Mouse (Mus musculus): ENCODE data around the gene Ahctf1. TPM values are rescaled to one million over a fixed set of nuclear protein-coding genes. Genes with fewer than 3 reads are reported as not detected.

Gene Ahctf1
- polyA plus RNA-seq, 1 experiment from 2014 or later, result 9.2 TPM

- H3K27ac ChIP-seq (ENCODE audit: low read depth), result no peak overlapping the region
- no peak for DNase-seq
- ATAC-seq, result no peak
- TF ChIP-seq CTCF (IDR thresholded peaks at IDR 0.05; ENCODE audit: low read depth) (no peak), EP300 (IDR thresholded peaks at IDR 0.05; ENCODE audit: low read depth) (no peak)
- no peak overlapping the region for H3K4me2 ChIP-seq (ENCODE audit: low read depth, low read length)
- H3K36me3 ChIP-seq (replicated peaks; ENCODE audit: insufficient read depth, low read length), result peaks cover 73% of the 10 kb centered on the region
- H3K27me3 ChIP-seq (ENCODE audit: insufficient read depth, low read length), result no peaks in the 10 kb centered on the region
- 48% methylated on average over 4 of the region's 4 CpGs for WGBS (ENCODE audit: insufficient replicate concordance)
- H3K4me1 ChIP-seq (ENCODE audit: insufficient read depth), result no peaks in the 10 kb centered on the region
- no peaks in the 10 kb centered on the region for H3K9me3 ChIP-seq (ENCODE audit: low read length)
- H3K9ac ChIP-seq (replicated peaks), result no peak overlapping the region
- H3K4me3 ChIP-seq (ENCODE audit: low read depth, low read length), result no peak overlapping the region
These were observed 16.2 kb downstream of the Ahctf1 start for GRCm38 (mm10) chr1:179787281-179787680.

- no peaks in the 10 kb centered on the region for H3K27me3 ChIP-seq (ENCODE audit: insufficient read depth, low read length)
- no peaks in the 10 kb centered on the region for H3K4me1 ChIP-seq (ENCODE audit: insufficient read depth)
- ATAC-seq (no peak), DNase-seq (no peak)
- no peak overlapping the region for H3K9ac ChIP-seq (replicated peaks)
- no peaks in the 10 kb centered on the region for H3K9me3 ChIP-seq (ENCODE audit: low read length)
- WGBS (ENCODE audit: insufficient replicate concordance), result 81% methylated on average over 5 of the region's 5 CpGs
- no peak overlapping the region for H3K4me2 ChIP-seq (ENCODE audit: low read depth, low read length)
- H3K36me3 ChIP-seq (replicated peaks; ENCODE audit: insufficient read depth, low read length), result peaks cover 75% of the 10 kb centered on the region
- no peak overlapping the region for H3K27ac ChIP-seq (ENCODE audit: low read depth)
- TF ChIP-seq CTCF (IDR thresholded peaks at IDR 0.05; ENCODE audit: low read depth), result no peak
- TF ChIP-seq EP300 (IDR thresholded peaks at IDR 0.05; ENCODE audit: low read depth), result no peak
- no peak overlapping the region for H3K4me3 ChIP-seq (ENCODE audit: low read depth, low read length)
These were observed 18.0 kb downstream of the Ahctf1 start for GRCm38 (mm10) chr1:179785502-179785901.

- H3K9me3 ChIP-seq (ENCODE audit: low read length), result no peaks in the 10 kb centered on the region
- H3K36me3 ChIP-seq (replicated peaks; ENCODE audit: insufficient read depth, low read length), result peaks cover 80% of the 10 kb centered on the region
- no peaks in the 10 kb centered on the region for H3K27me3 ChIP-seq (ENCODE audit: insufficient read depth, low read length)
- ATAC-seq (no peak), DNase-seq (no peak)
- WGBS (ENCODE audit: insufficient replicate concordance), result 87% methylated on average over 4 of the region's 4 CpGs
- no peak for TF ChIP-seq EP300 (IDR thresholded peaks at IDR 0.05; ENCODE audit: low read depth)
- TF ChIP-seq CTCF (IDR thresholded peaks at IDR 0.05; ENCODE audit: low read depth), result no peak
- no peak overlapping the region for H3K4me2 ChIP-seq (ENCODE audit: low read depth, low read length)
- no peak overlapping the region for H3K27ac ChIP-seq (ENCODE audit: low read depth)
- H3K4me3 ChIP-seq (ENCODE audit: low read depth, low read length), result no peak overlapping the region
- H3K9ac ChIP-seq (replicated peaks), result no peak overlapping the region
- no peaks in the 10 kb centered on the region for H3K4me1 ChIP-seq (ENCODE audit: insufficient read depth)
These were observed 19.4 kb downstream of the Ahctf1 start for GRCm38 (mm10) chr1:179784098-179784497.

- no peak overlapping the region for H3K27ac ChIP-seq (ENCODE audit: low read depth)
- 90% methylated on average over 8 of the region's 8 CpGs for WGBS (ENCODE audit: insufficient replicate concordance)
- ATAC-seq (no peak), DNase-seq (no peak)
- no peak overlapping the region for H3K4me2 ChIP-seq (ENCODE audit: low read depth, low read length)
- H3K4me3 ChIP-seq (ENCODE audit: low read depth, low read length), result no peak overlapping the region
- H3K9me3 ChIP-seq (ENCODE audit: low read length), result no peaks in the 10 kb centered on the region
- H3K4me1 ChIP-seq (ENCODE audit: insufficient read depth), result no peaks in the 10 kb centered on the region
- no peaks in the 10 kb centered on the region for H3K27me3 ChIP-seq (ENCODE audit: insufficient read depth, low read length)
- peaks cover 84% of the 10 kb centered on the region for H3K36me3 ChIP-seq (replicated peaks; ENCODE audit: insufficient read depth, low read length)
- no peak for TF ChIP-seq EP300 (IDR thresholded peaks at IDR 0.05; ENCODE audit: low read depth)
- no peak for TF ChIP-seq CTCF (IDR thresholded peaks at IDR 0.05; ENCODE audit: low read depth)
- no peak overlapping the region for H3K9ac ChIP-seq (replicated peaks)
These were observed 26.6 kb downstream of the Ahctf1 start for GRCm38 (mm10) chr1:179776831-179777230.

GRCm38 (mm10) chr1:179760553-179760952, 42.9 kb downstream of the Ahctf1 start:
- H3K4me1 ChIP-seq (ENCODE audit: insufficient read depth), result no peaks in the 10 kb centered on the region
- no peak for DNase-seq
- H3K9me3 ChIP-seq (ENCODE audit: low read length), result no peaks in the 10 kb centered on the region
- ATAC-seq, result no peak
- H3K4me3 ChIP-seq (ENCODE audit: low read depth, low read length), result no peak overlapping the region
- TF ChIP-seq EP300 (IDR thresholded peaks at IDR 0.05; ENCODE audit: low read depth) (no peak), CTCF (IDR thresholded peaks at IDR 0.05; ENCODE audit: low read depth) (no peak)
- H3K27me3 ChIP-seq (ENCODE audit: insufficient read depth, low read length), result no peaks in the 10 kb centered on the region
- no peak overlapping the region for H3K9ac ChIP-seq (replicated peaks)
- H3K27ac ChIP-seq (ENCODE audit: low read depth), result no peak overlapping the region
- 83% methylated on average over 4 of the region's 4 CpGs for WGBS (ENCODE audit: insufficient replicate concordance)
- H3K4me2 ChIP-seq (ENCODE audit: low read depth, low read length), result no peak overlapping the region
- peaks cover 79% of the 10 kb centered on the region for H3K36me3 ChIP-seq (replicated peaks; ENCODE audit: insufficient read depth, low read length)

- Histone ChIP-seq H3K27ac (ENCODE audit: low read depth) (no peak overlapping the region), H3K27me3 (ENCODE audit: insufficient read depth, low read length) (no peaks in the 10 kb centered on the region), H3K9me3 (ENCODE audit: low read length) (no peaks in the 10 kb centered on the region), H3K4me1 (ENCODE audit: insufficient read depth) (no peaks in the 10 kb centered on the region), H3K9ac (replicated peaks) (no peak overlapping the region), H3K4me2 (ENCODE audit: low read depth, low read length) (no peak overlapping the region), H3K4me3 (ENCODE audit: low read depth, low read length) (no peak overlapping the region), H3K36me3 (replicated peaks; ENCODE audit: insufficient read depth, low read length) (peaks cover 81% of the 10 kb centered on the region)
- no peak for ATAC-seq
- TF ChIP-seq EP300 (IDR thresholded peaks at IDR 0.05; ENCODE audit: low read depth), result no peak
- WGBS (ENCODE audit: insufficient replicate concordance), result 82% methylated on average over 5 of the region's 5 CpGs
- no peak for DNase-seq
These were observed 43.4 kb downstream of the Ahctf1 start for GRCm38 (mm10) chr1:179760086-179760485.

- ATAC-seq (no peak), DNase-seq (no peak)
- Histone ChIP-seq H3K9ac (replicated peaks) (no peak overlapping the region), H3K27ac (ENCODE audit: low read depth) (no peak overlapping the region), H3K4me1 (ENCODE audit: insufficient read depth) (no peaks in the 10 kb centered on the region), H3K4me3 (ENCODE audit: low read depth, low read length) (no peak overlapping the region), H3K36me3 (replicated peaks; ENCODE audit: insufficient read depth, low read length) (peaks cover 82% of the 10 kb centered on the region), H3K9me3 (ENCODE audit: low read length) (no peaks in the 10 kb centered on the region), H3K4me2 (ENCODE audit: low read depth, low read length) (no peak overlapping the region), H3K27me3 (ENCODE audit: insufficient read depth, low read length) (no peaks in the 10 kb centered on the region)
- no peak for TF ChIP-seq EP300 (IDR thresholded peaks at IDR 0.05; ENCODE audit: low read depth)
These were observed 47.0 kb downstream of the Ahctf1 start for GRCm38 (mm10) chr1:179756477-179756876.

All from liver, postnatal 0 days (tissue).